Mouse (Mus musculus) inflammation-experienced regulatory T-cells, adult 6 months (primary cell): Measurements from ENCODE around the gene Ntf5. TPM values are rescaled to one million over a fixed set of nuclear protein-coding genes. Genes with fewer than 3 reads are reported as not detected.

Source experiments
- ATAC-seq: one replicate; pipeline ENCODE4 v1.8.0; 2017
- polyA plus RNA-seq, 3 experiments: library from polyadenylated mRNA; unstranded; fragments of 100-300 nt; shearing (Covaris generic); gene quantifications; one replicate each; pipeline ENCODE4 v1.2.1; 2017

Gene Ntf5
- polyA plus RNA-seq, 3 experiments from 2014 or later: 0.31 to 0.34 TPM; not detected in 1

- ATAC-seq: peak; percentile 77
Observed at GRCm38 (mm10) chr7:45403532-45404261, 9.8 kb upstream of the Ntf5 start.

GRCm38 (mm10) chr7:45405091-45406075 lies 8.1 kb upstream of the Ntf5 start, which contains the start of gene Kcna7:
Gene Kcna7, plus strand, starts transcription at chr7:45405653.
- ATAC-seq: peak; percentile 61

GRCm38 (mm10) chr7:45406157-45407156 lies 7.0 kb upstream of the Ntf5 start:
- ATAC-seq: no peak

- no peak for ATAC-seq
Observed at GRCm38 (mm10) chr7:45407836-45408235, 5.7 kb upstream of the Ntf5 start.

GRCm38 (mm10) chr7:45408351-45408750 lies 5.1 kb upstream of the Ntf5 start:
- ATAC-seq: no peak

GRCm38 (mm10) chr7:45408949-45409348 lies 4.5 kb upstream of the Ntf5 start:
- no peak for ATAC-seq

GRCm38 (mm10) chr7:45409497-45410163 lies 3.9 kb upstream of the Ntf5 start:
- no peak for ATAC-seq

GRCm38 (mm10) chr7:45412421-45412820 lies 1.1 kb upstream of the Ntf5 start:
- ATAC-seq: no peak

- peak; percentile 20 for ATAC-seq
Observed at GRCm38 (mm10) chr7:45413864-45414739, 607 bp downstream of the Ntf5 start.

GRCm38 (mm10) chr7:45414740-45415224 lies 1.3 kb downstream of the Ntf5 start:
- no peak for ATAC-seq

- ATAC-seq: peak; percentile 46
Observed at GRCm38 (mm10) chr7:45415636-45416035, 2.1 kb downstream of the Ntf5 start.

- no peak for ATAC-seq
Observed at GRCm38 (mm10) chr7:45417962-45418492, 4.5 kb downstream of the Ntf5 start.

GRCm38 (mm10) chr7:45419859-45420614 lies 6.5 kb downstream of the Ntf5 start:
- ATAC-seq: no peak

GRCm38 (mm10) chr7:45420615-45420919 lies 7.1 kb downstream of the Ntf5 start, which contains the start of gene Lhb:
Gene Lhb, plus strand, starts transcription at chr7:45420820.
- ATAC-seq: no peak

GRCm38 (mm10) chr7:45421194-45421593 lies 7.7 kb downstream of the Ntf5 start:
- no peak for ATAC-seq

- no peak for ATAC-seq
Observed at GRCm38 (mm10) chr7:45426556-45426955, 13.1 kb downstream of the Ntf5 start.

GRCm38 (mm10) chr7:45433835-45434202 lies 20.3 kb downstream of the Ntf5 start:
- ATAC-seq: no peak

GRCm38 (mm10) chr7:45434203-45435015 lies 20.9 kb downstream of the Ntf5 start, which contains the start of gene Gys1:
Gene Gys1, plus strand, starts transcription at chr7:45434844.
- peak; percentile 98 for ATAC-seq
